Mouse (Mus musculus) heart, adult 11 months (tissue): ENCODE results near the gene Slc16a12.

Source experiments
- DNase-seq: peaks from one replicate; pipeline ENCODE4 v3.0.0; 2022

The Slc16a12 gene

GRCm38 (mm10) chr19:34726254-34726962 is 20.7 kb downstream of the Slc16a12 start:
- DNase-seq, result peak; percentile 90

- peak; percentile 92 for DNase-seq
These were observed 21.7 kb downstream of the Slc16a12 start for GRCm38 (mm10) chr19:34725418-34725817.

GRCm38 (mm10) chr19:34724598-34724997 is 22.5 kb downstream of the Slc16a12 start:
- DNase-seq, result peak; percentile 92

GRCm38 (mm10) chr19:34722541-34722940 is 24.5 kb downstream of the Slc16a12 start:
- no peak for DNase-seq

- no peak for DNase-seq
These were observed 27.0 kb downstream of the Slc16a12 start for GRCm38 (mm10) chr19:34720130-34720529.

GRCm38 (mm10) chr19:34718963-34719362 is 28.1 kb downstream of the Slc16a12 start:
- peak; percentile 76 for DNase-seq

GRCm38 (mm10) chr19:34718478-34718877 is 28.6 kb downstream of the Slc16a12 start:
- DNase-seq, result peak; percentile 89

GRCm38 (mm10) chr19:34715895-34716294 is 31.2 kb downstream of the Slc16a12 start:
- DNase-seq, result no peak

- DNase-seq, result no peak
These were observed 32.8 kb downstream of the Slc16a12 start for GRCm38 (mm10) chr19:34714250-34714666.

GRCm38 (mm10) chr19:34712050-34712449 is 35.0 kb downstream of the Slc16a12 start:
- DNase-seq, result no peak

- DNase-seq, result no peak
These were observed 38.9 kb downstream of the Slc16a12 start for GRCm38 (mm10) chr19:34708221-34708620.

- no peak for DNase-seq
These were observed 39.5 kb downstream of the Slc16a12 start for GRCm38 (mm10) chr19:34707571-34707970.

- DNase-seq, result no peak
These were observed 40.8 kb downstream of the Slc16a12 start for GRCm38 (mm10) chr19:34706261-34706660.

GRCm38 (mm10) chr19:34705141-34705540 is 41.9 kb downstream of the Slc16a12 start:
- DNase-seq, result no peak

GRCm38 (mm10) chr19:34699300-34699699 is 47.8 kb downstream of the Slc16a12 start:
- DNase-seq, result no peak

- no peak for DNase-seq
These were observed 48.2 kb downstream of the Slc16a12 start for GRCm38 (mm10) chr19:34698852-34699251.

GRCm38 (mm10) chr19:34698432-34698831 is 48.7 kb downstream of the Slc16a12 start:
- no peak for DNase-seq

- DNase-seq, result no peak
These were observed 49.6 kb downstream of the Slc16a12 start for GRCm38 (mm10) chr19:34697461-34697860.

- no peak for DNase-seq
These were observed 50.6 kb downstream of the Slc16a12 start for GRCm38 (mm10) chr19:34696352-34696986.

- no peak for DNase-seq
These were observed 55.7 kb downstream of the Slc16a12 start for GRCm38 (mm10) chr19:34691402-34691801.

- DNase-seq, result no peak
These were observed 61.6 kb downstream of the Slc16a12 start for GRCm38 (mm10) chr19:34685530-34685929.

- DNase-seq, result no peak
These were observed 62.2 kb downstream of the Slc16a12 start for GRCm38 (mm10) chr19:34684857-34685256.

- DNase-seq, result no peak
These were observed 68.7 kb downstream of the Slc16a12 start for GRCm38 (mm10) chr19:34678428-34678827.

GRCm38 (mm10) chr19:34673476-34673875 is 73.6 kb downstream of the Slc16a12 start:
- peak; percentile 96 for DNase-seq
